Mouse (Mus musculus) neural tube, embryonic 14.5 days (tissue): ENCODE data around the gene Dock4. TPM values are rescaled to one million over a fixed set of nuclear protein-coding genes. Genes with fewer than 3 reads are reported as not detected.
"Not testable (repeated sequence)": the region's sequence is repeated elsewhere in the genome, so short reads cannot be mapped to it uniquely, and the experiment has no call there.

Experiments
- ATAC-seq: fragments of 200-750 bp; cut with Nextera tagmentation; 2 replicates; pipeline ENCODE4 v1.8.0; 2017; ENCODE audit warnings: low read depth, mild to moderate bottlenecking, moderate TSS enrichment, moderate library complexity
- H3K27ac ChIP-seq: fragments of 300-500 bp; sonication (generic); 2 replicates; pipeline ENCODE4 v1.5.1; 2014; ENCODE audit warnings: low read depth, mild to moderate bottlenecking, control low read depth, low read length, moderate library complexity, mixed read lengths
- H3K27me3 ChIP-seq: fragments of 300-500 bp; sonication (generic); 2 replicates; pipeline ENCODE4 v1.6.1; 2014; ENCODE audit warnings: low read length; ENCODE audit not compliant: control insufficient read depth, insufficient read depth
- H3K36me3 ChIP-seq: fragments of 300-500 bp; sonication (generic); 2 replicates; pipeline ENCODE4 v1.6.1; 2014; ENCODE audit warnings: low read length, mixed read lengths; ENCODE audit not compliant: control insufficient read depth, insufficient read depth
- H3K4me1 ChIP-seq: fragments of 300-500 bp; sonication (generic); 2 replicates; pipeline ENCODE4 v1.6.1; 2014; ENCODE audit warnings: low read length; ENCODE audit not compliant: control insufficient read depth, insufficient read depth
- H3K4me2 ChIP-seq: fragments of 300-500 bp; sonication (generic); 2 replicates; pipeline ENCODE4 v1.6.1; 2014; ENCODE audit warnings: mild to moderate bottlenecking, low read depth, low read length, control low read depth
- H3K4me3 ChIP-seq: fragments of 300-500 bp; sonication (generic); 2 replicates; pipeline ENCODE4 v1.5.1; 2014; ENCODE audit warnings: low read depth, low read length, control low read depth, mixed read lengths
- H3K9ac ChIP-seq: fragments of 300-500 bp; sonication (generic); replicated peaks from 2 replicates; pipeline ENCODE4 v1.6.1; 2014; ENCODE audit warnings: low read depth, mild to moderate bottlenecking, control low read depth, low read length, mixed read lengths
- H3K9me3 ChIP-seq: fragments of 300-500 bp; sonication (generic); 2 replicates; pipeline ENCODE4 v1.6.1; 2016; ENCODE audit warnings: low read length; ENCODE audit not compliant: control insufficient read depth
- WGBS: fragments of 180-500 bp; shearing (Covaris S2); extraction: QIAGEN DNeasy Blood & Tissue Kit; methylation state at CpG from one replicate; pipeline ENCODE4 v1.1.7; 2014; 5-methylcytosine and 5-hydroxymethylcytosine counted together
- polyA plus RNA-seq: library from polyadenylated mRNA; unstranded; fragments of >200 nt; fragmentation: Nextera tagmentation; extraction: Ambion mirVana; gene quantifications from 2 replicates; pipeline ENCODE4 v1.2.1, GENCODE M21; 2014

Dock4 gene
- polyA plus RNA-seq, 1 experiment from 2014 or later, result 45.4 TPM

DNA sequence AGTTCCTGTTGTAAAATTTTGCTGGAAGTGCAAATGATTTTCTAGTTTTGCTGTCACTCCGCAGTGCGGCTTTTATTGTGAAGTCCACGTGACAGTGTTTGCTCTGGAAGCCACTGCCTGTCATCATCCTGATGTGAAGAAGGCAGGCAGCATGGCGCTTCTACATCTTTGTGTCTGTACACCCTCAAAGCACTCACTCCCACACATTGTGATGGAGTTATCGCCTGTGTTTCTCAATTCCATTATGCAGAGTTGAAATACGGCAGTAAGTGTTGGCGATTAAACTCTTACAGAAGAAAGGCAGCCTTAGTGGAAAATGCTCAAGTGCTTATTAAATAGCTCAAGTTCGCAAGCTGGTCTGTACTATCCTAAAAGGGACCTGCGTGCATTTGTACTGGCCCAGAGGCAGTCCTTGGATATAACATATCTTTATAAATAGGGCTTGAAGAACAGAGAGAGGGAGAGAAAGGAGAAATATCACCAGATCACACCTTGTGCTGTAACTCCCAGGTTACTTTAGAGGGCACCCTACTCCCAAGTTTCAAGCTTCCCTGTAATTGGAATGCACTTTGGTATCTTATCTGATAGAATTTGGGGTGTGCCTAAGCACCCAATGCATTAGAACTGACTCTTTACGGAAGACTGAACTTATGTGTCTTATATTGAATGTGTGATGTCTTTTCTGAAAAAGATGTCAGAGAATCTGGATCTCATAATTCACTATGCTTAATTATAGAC is 396.7 kb downstream of the Dock4 start:
- no peaks in the 10 kb centered on the region for H3K9me3 ChIP-seq
- no peaks in the 10 kb centered on the region for H3K27me3 ChIP-seq
- peaks cover 9% of the 10 kb centered on the region; the same call in 1 of the 2 replicates for H3K4me1 ChIP-seq
- no peak overlapping the region for H3K9ac ChIP-seq
- no peak overlapping the region for H3K27ac ChIP-seq
- H3K36me3 ChIP-seq, result no peaks in the 10 kb centered on the region
- H3K4me3 ChIP-seq, result no peak overlapping the region
- 82% methylated on average over 10 of the region's 10 CpGs for WGBS
- ATAC-seq, result no peak
- no peak overlapping the region for H3K4me2 ChIP-seq

GRCm38 (mm10) chr12:40842991-40843390 is 397.2 kb downstream of the Dock4 start:
- Histone ChIP-seq H3K27me3 (no peaks in the 10 kb centered on the region), H3K9ac (no peak overlapping the region), H3K27ac (no peak overlapping the region), H3K4me3 (no peak overlapping the region), H3K36me3 (no peaks in the 10 kb centered on the region), H3K9me3 (no peaks in the 10 kb centered on the region), H3K4me2 (no peak overlapping the region), H3K4me1 (peaks cover 6% of the 10 kb centered on the region; the same call in 1 of the 2 replicates)
- WGBS, result 93% methylated on average over 5 of the region's 5 CpGs
- no peak for ATAC-seq

- Histone ChIP-seq H3K9me3 (no peaks in the 10 kb centered on the region), H3K4me3 (no peak overlapping the region), H3K4me1 (no peaks in the 10 kb centered on the region), H3K36me3 (no peaks in the 10 kb centered on the region), H3K9ac (no peak overlapping the region), H3K4me2 (no peak overlapping the region), H3K27me3 (no peaks in the 10 kb centered on the region), H3K27ac (no peak overlapping the region)
- 72% methylated on average over 3 of the region's 3 CpGs for WGBS
- no peak for ATAC-seq
These were observed 397.8 kb downstream of the Dock4 start for GRCm38 (mm10) chr12:40843474-40844080.

DNA sequence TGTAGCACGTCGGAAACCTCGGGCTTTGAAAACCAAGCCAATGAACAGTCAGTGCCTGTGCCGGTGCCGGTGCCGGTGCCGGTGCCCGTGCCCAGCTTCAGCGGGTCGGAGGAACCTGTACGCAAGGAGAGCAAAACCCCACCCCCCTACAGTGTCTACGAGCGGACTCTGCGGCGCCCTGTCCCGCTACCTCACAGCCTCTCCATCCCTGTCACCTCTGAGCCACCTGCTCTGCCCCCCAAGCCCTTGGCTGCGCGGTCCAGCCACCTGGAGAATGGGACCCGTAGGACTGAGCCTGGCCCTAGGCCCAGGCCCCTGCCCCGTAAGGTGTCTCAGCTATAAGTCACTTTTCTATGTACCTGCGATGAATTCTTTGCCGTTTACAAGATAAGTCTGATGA is 398.6 kb downstream of the Dock4 start:
- H3K9me3 ChIP-seq, result no peaks in the 10 kb centered on the region
- no peaks in the 10 kb centered on the region for H3K36me3 ChIP-seq
- no peaks in the 10 kb centered on the region for H3K27me3 ChIP-seq
- no peak overlapping the region for H3K27ac ChIP-seq
- H3K4me3 ChIP-seq, result no peak overlapping the region
- H3K4me1 ChIP-seq, result no peaks in the 10 kb centered on the region
- no peak for ATAC-seq
- no peak overlapping the region for H3K9ac ChIP-seq
- 92% methylated on average over 22 of the region's 22 CpGs for WGBS
- H3K4me2 ChIP-seq, result no peak overlapping the region

GRCm38 (mm10) chr12:40854705-40855367 is 409.1 kb downstream of the Dock4 start:
- 89% methylated on average over 7 of the region's 7 CpGs for WGBS
- Histone ChIP-seq H3K27ac (no peak overlapping the region), H3K9ac (no peak overlapping the region), H3K36me3 (no peaks in the 10 kb centered on the region), H3K4me2 (no peak overlapping the region), H3K4me1 (no peaks in the 10 kb centered on the region), H3K4me3 (no peak overlapping the region), H3K9me3 (no peaks in the 10 kb centered on the region), H3K27me3 (no peaks in the 10 kb centered on the region)
- ATAC-seq, result no peak

- no peaks in the 10 kb centered on the region for H3K4me1 ChIP-seq
- no peak for ATAC-seq
- 87% methylated on average over 7 of the region's 7 CpGs for WGBS
- no peak overlapping the region for H3K4me3 ChIP-seq
- H3K9me3 ChIP-seq, result no peaks in the 10 kb centered on the region
- no peak overlapping the region for H3K4me2 ChIP-seq
- no peak overlapping the region for H3K27ac ChIP-seq
- H3K36me3 ChIP-seq, result no peaks in the 10 kb centered on the region
- H3K27me3 ChIP-seq, result no peaks in the 10 kb centered on the region
- H3K9ac ChIP-seq, result no peak overlapping the region
These were observed 411.7 kb downstream of the Dock4 start for GRCm38 (mm10) chr12:40857466-40857865.

- not testable (repeated sequence) for ATAC-seq, H3K9ac ChIP-seq, H3K27me3 ChIP-seq, H3K4me1 ChIP-seq, H3K4me3 ChIP-seq, H3K27ac ChIP-seq, H3K9me3 ChIP-seq, H3K4me2 ChIP-seq, H3K36me3 ChIP-seq
- 79% methylated on average over 6 of the region's 7 CpGs for WGBS
These were observed 413.0 kb downstream of the Dock4 start for GRCm38 (mm10) chr12:40858763-40859162.

- Histone ChIP-seq H3K4me1 (no peaks in the 10 kb centered on the region), H3K9me3 (no peaks in the 10 kb centered on the region), H3K4me3 (no peak overlapping the region), H3K27me3 (no peaks in the 10 kb centered on the region), H3K9ac (no peak overlapping the region), H3K4me2 (no peak overlapping the region), H3K27ac (no peak overlapping the region), H3K36me3 (no peaks in the 10 kb centered on the region)
- 94% methylated on average over 5 of the region's 5 CpGs for WGBS
- no peak for ATAC-seq
These were observed 424.6 kb downstream of the Dock4 start for GRCm38 (mm10) chr12:40870387-40870786.

DNA sequence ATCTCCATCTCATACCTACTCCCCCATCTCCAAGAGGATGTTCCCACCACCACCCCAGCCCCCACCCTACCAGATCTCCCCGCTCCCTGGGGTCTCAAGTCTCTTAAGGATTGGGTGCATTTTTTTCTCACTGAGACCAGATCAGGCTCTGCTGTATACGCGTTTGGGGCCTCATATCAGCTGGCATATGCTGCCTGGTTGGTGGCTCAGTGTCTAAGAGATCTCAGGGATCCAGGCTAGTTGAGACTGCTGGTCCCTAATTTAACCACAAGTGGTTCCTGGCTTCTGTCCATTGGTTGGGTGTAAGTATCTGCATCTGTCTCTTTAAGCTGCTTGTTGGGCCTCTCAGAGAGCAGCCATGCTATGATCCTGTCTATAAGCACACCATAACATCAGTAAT is 427.0 kb downstream of the Dock4 start:
- no peak for ATAC-seq
- WGBS, result 98% methylated on average over 3 of the region's 3 CpGs
- Histone ChIP-seq H3K4me3 (no peak overlapping the region), H3K9me3 (no peaks in the 10 kb centered on the region), H3K27ac (no peak overlapping the region), H3K36me3 (no peaks in the 10 kb centered on the region), H3K27me3 (no peaks in the 10 kb centered on the region), H3K4me1 (no peaks in the 10 kb centered on the region), H3K9ac (no peak overlapping the region), H3K4me2 (no peak overlapping the region)
